Mouse (Mus musculus) kidney, adult 11 months (tissue): ENCODE results near the gene Nrxn3.

Experiments used
- DNase-seq: peaks from one replicate; pipeline ENCODE4 v3.0.0; 2022

Gene Nrxn3

DNA sequence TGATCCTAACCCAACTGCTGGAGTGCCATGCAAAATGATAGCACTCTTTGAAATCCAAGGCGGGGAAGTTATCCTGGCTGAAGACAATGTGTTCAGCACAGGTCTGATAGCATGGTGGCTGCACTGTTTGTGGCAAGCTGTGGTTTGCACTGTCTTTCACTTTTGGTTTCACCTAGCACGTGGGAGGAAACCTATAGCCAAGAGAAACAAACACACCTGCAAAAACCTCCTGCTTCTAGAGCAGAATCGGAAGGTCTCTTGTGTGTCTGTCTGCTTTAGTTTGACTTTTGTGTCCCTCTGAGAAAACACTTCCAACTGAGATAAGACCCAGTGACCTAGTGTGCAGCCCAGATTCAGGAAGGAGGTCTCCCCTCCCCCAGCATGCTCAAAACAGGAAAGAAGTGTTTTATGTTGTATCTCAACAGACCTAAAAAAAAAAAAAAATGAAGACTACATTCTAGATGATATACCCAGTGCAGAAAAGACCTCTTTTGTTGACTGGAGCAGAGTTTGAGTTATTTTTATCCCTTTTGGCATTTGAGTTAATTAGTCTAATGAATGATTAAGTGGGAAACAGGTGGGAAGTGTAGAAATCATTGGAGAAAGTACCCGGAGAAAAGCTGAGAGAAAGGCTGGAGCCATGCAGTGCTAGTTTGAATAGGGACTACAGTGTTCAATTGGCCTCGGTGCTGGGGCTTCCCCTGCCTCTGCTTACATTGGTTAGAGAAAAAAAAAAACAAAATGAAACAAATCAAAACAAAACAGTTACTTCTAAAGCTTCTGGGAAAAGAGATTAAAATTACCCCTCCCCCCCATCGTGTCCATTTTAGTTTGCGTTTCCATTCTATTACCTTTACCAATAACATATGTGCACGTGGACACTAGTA is 996.8 kb downstream of the Nrxn3 start:
- DNase-seq: no peak

DNA sequence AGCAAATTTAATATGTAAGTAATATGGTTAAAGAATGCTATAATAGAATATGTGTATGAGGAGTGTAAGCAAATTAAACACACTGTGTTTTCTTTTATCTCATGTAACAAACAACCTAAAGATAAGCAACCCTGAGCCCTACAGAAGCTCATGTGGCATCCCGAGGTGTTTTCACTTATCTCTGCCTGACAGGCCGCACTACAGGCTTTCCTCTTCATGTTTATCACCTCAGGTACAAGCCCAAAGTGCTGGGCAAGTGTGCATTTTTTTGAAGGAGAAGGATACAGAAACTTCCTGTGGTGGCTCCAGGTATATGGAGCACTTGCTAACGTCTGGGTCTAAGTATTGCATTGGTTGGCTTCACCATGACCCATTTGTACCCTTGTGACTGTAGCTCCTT is 998.3 kb downstream of the Nrxn3 start:
- DNase-seq: no peak

DNA sequence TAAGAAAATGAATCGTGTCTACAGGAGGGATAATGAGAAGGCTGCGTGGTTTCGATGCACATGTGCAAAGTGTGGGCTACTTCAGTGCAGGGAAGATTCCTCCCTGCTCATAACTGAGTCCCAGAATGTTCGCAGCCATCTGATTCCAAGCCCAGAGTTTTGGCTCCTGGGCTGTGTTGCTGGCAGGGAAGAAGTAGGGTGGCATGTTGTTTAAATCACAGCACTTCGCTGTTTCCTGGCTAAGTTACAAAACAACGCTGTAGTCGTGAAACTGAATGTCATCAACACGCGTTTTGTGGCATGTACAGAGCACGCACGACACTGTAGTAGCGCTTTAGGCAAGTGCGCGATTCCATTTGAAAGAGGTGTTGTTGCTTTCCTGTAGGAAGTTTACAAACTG is 999.8 kb downstream of the Nrxn3 start:
- no peak for DNase-seq

DNA sequence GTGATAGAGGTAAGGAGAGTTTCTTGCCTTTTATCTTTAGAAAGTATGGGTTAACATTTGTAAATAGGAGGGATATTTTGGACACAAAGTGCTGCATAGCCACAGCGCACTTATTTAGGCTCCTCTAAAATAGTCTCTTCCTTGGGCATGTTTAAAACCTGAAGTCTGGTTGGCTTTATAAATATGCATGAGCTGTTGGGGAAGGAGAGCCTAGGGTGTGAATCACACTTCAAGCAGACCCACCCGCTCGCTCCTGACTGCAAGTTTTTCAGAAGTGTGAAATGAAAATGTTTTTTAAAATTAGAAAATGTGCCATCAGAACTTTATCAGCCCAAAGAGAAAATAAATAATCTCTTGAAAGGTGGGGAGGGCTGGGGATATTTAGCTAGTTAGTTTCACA is 1001.4 kb downstream of the Nrxn3 start:
- no peak for DNase-seq

DNA sequence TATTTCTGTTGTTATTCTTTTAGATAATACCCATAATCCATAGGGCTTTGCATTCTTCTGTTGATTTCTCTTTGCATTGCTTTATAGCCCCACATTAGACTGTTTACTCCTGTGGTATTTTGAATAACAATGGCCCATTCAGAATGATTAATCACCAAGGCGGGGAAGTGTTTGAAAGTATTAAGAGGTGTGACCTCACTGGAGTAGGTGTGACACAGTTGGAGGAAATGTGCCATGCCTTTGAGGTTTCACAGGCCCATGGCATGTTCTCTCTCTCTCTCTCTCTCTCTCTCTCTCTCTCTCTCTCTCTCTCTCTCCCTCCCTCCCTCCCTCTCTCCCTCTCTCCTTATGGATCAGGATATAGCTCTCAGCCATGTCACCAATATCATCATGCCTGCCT is 1019.6 kb downstream of the Nrxn3 start:
- no peak for DNase-seq

DNA sequence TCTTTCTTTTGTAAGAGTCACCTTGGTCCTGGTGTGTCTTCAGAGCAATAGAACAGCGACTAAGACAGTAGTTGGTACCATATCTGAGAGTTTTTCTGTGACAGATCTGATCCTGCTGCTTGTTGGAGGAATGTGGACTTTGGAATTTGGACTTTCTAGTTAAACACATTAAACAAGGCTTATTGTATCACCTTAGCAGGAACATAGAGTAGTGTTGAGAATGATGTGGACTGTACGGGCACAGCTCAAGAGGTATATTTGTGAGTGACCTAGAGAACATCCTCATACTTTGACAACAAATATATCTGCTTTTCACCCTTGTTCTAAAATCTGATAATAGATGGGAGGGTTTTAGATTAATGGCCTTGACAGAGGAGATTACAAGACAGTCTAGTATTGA is 1020.1 kb downstream of the Nrxn3 start:
- DNase-seq: no peak

DNA sequence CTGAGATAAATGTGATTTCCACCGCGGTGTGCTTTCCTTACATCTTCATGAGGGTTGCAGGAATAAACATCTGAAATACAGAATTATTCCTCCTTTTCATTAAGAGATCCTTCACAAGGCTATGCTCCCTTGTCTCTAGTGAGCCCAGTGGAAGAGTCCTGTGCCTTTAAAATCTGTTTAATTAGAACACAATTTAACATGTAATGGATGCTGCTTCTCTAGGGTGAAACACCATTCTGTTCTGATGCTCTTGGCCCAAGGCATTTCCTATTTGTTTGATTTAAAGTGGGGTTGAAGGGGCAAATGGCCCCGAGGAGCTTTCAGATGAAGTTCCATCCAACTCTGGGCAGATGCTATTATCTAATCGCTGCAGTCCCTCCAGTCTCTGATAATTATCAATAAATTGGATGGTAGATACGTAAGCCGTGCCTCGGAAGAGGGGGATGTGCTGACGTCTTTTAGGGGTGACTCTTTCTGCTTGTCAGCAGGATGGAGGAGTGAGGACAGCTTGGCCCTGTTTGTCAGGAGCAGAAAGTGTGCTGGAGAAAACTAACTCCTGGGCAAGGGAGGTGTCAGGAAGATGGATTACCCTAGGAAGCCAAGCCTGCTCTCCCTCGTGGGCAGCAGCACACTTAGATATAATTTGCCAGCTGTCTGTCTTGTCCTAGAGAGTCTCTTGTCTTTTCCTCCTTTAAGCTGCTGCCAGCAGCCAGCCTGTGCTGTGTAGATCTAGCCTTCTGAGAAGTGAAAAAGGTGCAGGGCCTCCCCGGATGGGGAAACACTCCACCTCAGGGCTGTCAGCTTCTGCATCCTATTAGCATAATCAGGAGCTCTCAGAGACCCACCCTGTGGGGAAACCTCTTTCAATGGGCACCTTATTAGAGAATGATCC is 1041.8 kb downstream of the Nrxn3 start:
- no peak for DNase-seq

DNA sequence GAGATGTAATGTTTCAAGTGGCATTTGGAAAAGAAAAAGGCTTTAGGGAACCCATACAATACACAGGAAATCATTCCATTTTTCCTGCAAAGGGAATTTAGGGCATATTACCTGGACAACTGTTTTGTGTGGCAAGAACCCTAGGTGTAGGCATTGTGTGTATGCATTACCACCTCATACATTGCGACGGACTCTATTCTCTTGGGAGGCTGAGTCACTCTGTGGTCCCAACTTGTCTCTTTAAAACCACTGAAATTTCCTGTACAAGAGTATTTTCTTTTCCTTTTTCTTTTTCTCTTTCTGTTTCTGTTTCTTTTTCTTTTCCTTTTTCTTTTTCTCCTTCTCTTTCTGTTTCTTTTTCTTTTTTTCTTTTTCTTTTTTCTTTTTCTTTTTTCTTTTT is 1042.5 kb downstream of the Nrxn3 start:
- DNase-seq: no peak

DNA sequence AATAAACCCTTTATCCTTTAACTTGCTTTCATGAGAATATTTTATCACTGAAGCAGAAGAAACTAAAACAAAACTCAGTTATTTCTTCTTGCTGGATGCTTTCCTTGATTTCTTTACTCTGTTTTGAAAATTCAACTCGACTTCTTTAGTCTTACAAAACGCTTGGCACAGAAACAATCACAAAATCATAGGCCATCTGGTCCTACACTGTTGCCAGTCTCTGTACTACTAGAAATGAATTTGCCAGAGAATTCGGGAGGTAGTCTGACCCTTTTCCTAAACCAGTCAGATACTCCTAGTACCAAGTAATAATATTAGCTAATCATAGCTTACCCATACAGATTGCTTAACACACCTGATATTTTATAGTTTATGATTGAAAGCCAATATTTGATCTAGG is 1066.1 kb downstream of the Nrxn3 start:
- no peak for DNase-seq

DNA sequence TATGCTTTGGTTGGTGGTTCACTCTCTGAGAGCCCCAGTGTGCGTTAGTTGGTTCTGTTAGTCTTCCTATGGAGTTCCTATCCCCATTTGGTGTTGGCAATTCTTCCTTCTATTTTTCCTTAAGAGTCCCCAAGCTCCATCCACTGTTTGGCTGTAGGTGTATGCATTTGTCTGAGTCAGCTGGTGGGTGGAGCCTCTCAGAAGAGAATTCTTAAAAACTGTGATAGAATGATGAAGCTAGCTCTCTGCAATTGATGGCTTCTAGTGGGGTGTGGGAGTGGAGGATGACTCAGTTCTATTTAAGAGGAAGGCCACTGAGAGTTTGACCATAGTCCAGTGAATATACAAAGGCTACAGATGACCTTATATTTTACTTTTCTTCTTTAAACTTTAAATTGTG is 1067.3 kb downstream of the Nrxn3 start:
- DNase-seq: no peak

DNA sequence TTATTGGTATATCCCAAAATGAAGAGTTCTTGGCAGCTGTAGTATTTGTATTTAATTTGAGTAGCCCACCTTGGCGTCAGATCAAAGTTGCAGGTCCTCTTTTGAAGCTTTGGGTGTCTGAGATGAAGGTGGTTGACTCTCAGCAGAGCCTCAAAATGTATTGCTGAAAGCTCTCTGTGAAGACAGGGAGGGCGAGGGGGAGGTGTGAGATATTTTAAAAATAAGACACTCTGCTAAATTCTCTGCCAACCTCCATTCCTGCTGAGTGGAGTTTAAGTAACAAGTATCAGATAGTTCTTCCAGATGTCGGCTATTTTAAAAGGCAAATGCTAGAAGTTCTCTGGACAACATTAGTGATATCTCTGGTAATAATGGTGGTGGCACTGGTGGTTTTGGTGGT is 1069.2 kb downstream of the Nrxn3 start:
- DNase-seq: no peak

DNA sequence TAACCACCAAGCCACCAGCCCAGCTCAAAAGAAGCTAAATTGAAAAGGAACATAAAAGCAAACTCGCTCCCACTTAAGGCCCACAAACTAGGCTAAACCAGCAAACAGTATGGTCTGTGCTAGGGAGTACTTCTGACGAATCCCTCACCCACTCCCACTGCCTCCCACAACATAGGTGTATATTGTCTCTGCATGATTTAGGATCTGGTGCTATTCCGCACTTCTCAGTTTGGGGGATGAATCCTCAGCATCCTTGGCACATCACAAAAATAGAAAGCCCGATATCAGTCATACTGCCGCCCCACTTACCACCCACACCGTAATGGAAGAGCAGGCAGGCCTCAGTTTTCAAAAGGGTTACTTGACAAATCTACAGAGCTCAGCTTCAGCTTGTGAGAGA is 1072.1 kb downstream of the Nrxn3 start:
- no peak for DNase-seq

DNA sequence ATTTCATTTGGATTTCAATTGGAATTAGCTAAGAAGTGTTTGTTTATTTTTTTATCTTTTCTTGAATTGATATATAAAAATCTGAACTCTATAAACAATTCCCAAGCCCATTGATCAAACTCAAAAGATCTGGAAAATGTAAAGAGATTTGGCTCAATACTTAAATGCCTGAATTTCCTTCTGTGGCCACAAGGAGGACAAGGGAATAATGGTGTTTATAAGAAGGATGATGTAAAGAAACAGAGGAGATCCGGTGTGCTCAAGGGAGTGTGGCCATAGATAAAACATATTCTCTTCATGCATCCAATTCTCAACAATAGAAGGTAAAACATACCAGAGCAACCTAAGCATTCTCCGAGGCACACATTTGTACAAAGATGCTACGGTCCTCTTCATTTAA is 1085.5 kb downstream of the Nrxn3 start:
- DNase-seq: no peak

DNA sequence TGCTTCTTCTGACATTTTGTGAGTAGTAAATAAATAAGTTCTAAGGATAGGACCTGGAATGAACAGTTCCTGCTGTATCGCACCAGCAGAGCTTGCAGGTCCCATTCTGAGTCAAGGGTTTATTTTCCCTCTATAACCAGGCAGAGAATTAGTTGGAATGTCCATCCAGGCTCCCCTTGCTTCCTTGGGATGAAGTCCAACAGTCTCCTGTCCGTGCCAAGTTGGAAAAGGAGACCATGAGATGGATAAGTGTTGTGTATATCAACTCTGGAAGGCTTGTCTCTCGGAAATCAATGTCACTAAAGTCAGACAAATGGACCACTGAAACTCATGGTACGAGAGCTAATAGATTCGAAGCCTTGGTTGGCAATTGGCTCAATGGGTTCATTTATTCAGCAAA is 1087.5 kb downstream of the Nrxn3 start:
- no peak for DNase-seq

DNA sequence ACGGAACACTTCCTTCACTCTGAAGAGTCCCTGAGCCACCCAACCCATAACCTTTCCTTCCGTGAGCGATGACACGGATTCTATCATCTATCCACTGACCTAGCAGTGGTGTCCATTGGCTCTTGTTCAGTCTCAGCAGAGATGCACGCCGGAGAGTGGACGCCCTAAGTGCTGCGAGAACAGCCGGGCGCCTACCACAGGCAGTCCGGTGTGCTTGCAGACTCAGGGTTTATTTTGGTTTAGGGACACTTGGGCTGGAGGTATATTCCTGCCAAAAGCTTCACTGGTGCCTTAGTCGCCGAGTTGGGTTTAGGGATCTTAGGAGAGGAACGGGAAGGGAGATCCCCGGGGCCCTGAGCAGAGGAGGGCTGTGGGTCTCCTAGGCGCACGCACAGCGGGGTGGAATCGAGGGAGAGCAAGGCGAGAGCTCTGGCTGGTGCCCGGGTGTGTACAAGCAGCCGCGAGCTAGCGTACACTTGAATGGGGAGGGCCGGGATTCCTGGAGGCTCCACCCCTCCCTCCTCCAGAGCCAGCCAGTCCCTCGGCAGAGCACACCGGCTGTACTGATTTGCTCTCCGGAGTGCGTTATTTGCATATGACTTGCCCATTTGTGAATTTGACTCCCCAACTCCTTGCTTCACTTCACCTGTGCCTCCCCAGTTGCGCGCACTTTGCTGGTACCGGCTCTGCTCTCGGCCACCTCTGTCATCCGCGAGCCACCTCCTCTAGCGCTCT is 1089.3 kb downstream of the Nrxn3 start:
- DNase-seq: peak; percentile 35

DNA sequence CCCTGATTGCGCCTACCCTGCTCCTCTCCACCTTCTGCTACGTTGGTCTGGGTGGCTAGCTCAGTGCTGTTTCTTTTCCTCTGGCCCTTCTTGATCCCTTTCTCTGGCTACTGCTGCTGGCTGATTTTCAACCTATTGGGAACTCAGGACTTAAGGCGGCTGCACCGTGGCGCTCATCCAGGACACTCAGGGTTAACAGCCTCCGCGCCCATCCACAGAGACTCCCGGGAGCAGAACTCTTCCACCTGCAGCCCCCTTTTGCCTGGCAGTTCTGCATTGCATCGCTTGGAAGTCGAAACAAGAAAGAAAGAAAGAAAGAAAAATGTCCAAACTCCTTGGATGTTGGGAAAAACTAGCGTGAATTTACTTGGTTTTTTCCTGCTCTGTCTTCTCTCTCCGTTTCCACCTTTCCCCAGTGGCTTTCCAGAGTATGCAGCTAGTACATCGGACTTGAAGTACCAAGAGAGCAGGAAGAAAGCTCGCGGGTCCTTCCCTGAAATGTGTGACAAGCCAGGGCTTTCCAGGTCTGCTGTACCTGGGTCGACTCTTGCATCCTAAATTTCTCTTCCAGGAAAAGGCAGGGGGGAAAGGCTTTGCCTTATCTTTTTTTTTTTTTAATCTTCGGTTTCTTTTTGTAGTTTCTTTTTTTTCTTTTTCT is 1090.0 kb downstream of the Nrxn3 start:
- DNase-seq: no peak

DNA sequence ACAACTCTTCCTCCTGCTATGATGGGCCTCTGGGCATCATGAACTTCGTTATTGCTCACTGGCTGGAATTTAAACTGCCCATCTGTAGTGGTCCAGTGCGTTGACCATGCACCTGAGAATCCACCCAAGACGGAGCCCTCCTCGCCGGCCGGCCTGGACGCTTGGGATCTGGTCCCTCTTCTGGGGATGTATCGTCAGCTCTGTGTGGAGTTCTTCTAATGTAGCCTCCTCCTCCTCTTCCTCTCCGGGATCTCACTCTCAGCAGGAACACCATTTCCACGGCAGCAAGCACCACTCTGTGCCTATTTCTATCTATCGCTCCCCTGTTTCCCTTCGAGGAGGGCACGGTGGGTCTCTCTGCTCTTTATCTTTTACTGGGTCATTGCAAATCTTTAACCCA is 1090.6 kb downstream of the Nrxn3 start:
- no peak for DNase-seq

DNA sequence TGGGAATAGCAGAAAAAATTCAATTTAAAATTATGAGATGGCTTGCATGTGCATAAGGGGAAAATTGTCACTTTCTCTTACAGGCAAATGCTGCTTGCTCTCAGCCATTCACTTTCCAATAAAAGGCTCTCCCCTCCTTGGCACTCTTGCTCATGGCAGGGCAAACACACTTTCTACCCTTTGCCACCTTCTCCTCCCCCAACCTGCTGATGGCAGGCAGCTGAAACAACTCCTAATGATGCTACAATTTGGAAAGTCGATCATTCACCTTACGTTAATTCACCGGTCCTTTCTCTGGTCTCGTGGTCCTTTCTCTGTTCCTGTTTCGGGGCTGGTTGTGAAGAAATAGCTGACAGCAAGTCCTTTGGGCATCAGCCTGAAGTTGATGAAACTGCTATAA is 1091.0 kb downstream of the Nrxn3 start:
- DNase-seq: no peak

DNA sequence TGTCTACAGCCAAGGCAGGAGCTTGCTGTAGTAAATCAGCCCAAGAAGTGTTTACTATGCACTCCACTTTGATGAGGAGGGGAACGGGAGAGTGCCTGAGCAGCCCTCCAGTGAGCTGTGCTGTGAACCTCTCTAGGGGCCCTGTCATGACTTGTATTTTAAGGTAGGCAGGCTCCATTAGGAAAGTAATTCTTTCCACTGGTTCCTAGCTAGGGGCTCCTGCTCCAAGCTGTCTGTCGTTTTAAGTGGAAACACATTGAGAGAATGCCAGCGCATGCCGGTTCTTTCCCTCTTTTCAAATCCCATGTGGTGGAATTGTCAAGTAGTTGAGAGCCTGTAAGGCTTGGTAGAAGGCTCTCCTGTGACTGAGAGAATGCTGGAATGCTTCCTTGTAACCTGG is 1091.9 kb downstream of the Nrxn3 start:
- no peak for DNase-seq

DNA sequence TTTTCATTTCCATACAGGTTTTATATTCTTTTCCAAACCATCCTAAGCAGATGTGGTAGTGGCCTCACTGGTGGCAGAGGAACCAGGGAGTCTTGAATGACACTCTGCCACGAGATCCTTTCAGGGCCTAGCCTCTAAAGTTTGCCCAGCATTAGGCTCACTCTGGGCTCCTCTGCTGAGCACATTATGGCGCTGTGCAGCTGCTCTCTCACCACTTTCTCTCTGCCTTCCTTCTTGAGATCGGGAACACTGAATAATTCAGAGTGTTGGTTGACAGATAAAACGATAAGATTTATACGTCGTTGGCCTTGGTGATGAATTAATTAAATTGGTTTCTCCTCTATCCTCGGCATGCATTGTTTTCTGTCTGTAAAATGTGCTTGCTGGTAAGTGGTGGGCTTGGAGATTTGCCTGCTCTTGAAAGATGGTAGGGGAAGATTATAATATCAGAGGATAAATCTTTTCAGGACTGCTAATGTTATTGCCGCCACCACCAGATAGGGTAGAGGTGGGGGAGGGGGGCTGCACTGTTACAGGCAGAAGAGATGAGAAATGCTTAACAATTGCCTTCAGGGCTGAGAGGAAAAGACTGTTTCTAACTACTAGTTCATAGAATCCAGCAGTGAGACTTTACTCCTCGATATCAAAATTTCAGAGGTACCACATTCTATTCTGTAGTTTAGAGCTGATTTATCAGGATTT is 1094.5 kb downstream of the Nrxn3 start:
- DNase-seq: no peak

DNA sequence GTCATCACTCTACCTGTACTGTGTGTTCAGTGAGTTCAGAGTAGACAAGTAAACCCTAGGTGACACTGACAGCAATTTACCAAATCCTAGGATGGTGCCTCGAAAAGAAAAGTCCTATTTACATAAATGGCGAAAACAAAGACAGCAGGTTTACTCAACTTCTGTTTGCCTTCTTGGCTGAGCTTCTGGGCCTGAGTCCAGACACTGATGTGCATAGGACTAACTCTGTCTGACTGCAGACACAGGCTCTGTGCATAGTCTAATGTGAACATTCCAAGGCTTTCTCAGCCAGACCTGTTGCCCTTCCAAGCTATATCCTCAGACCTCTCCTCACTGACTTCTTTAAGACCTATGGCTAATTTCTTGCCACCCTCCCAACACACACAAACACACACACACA is 1095.5 kb downstream of the Nrxn3 start:
- no peak for DNase-seq

DNA sequence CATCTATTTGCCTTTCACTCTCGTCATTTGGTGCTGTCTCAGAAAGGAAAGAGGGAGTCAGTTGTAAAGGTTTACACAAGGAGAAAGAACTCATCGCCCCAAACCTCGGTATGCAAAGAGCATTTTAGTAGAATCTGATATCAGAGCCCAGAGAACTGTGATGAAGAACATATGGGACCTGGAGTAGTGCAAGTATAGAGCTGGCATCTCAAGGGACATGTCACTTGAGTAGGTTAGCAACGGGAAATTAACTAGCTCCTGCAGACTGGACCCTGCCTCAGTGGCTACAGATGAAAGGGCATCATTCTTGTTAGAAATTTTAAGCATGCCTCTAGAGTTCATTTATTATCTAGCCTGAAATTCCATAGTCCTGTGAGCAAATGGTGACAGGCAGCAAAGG is 1099.5 kb downstream of the Nrxn3 start:
- no peak for DNase-seq
